Mouse (Mus musculus) CH12.LX (cell line): Measurements from ENCODE around the gene Rab11fip3. TPM values are rescaled to one million over a fixed set of nuclear protein-coding genes. Genes with fewer than 3 reads are reported as not detected.
A peak's percentile ranks its signal among the peaks of the same experiment; 100 is the strongest.

Source experiments
- DNase-seq: peaks from one replicate; pipeline ENCODE4 v3.0.0-alpha.2; 2013; ENCODE audit errors: extremely low read depth
- H3K27ac ChIP-seq: 2 replicates; pipeline ENCODE4 v1.5.1; 2012; ENCODE audit warnings: low read depth, mild to moderate bottlenecking, control low read depth, moderate library complexity; ENCODE audit not compliant: insufficient read depth
- H3K27me3 ChIP-seq: replicated peaks from 2 replicates; pipeline ENCODE3; 2012; ENCODE audit warnings: inconsistent platforms
- H3K36me3 ChIP-seq, 2 experiments: replicated peaks in 1 of 2; 2 replicates each; pipeline versions ENCODE3 to v1.6.1; 2012; ENCODE audit warnings: inconsistent platforms in 1 of 2, low read length in 1 of 2, mild to moderate bottlenecking in 1 of 2, mixed read lengths in 1 of 2, moderate library complexity in 1 of 2; ENCODE audit not compliant: control insufficient read depth in 1 of 2, insufficient read depth in 1 of 2
- H3K4me1 ChIP-seq, 2 experiments: 2 replicates each; pipeline ENCODE4 v1.6.1; 2012; ENCODE audit warnings: inconsistent platforms in 1 of 2, moderate library complexity in 1 of 2; ENCODE audit not compliant: insufficient read depth in 2 of 2, control insufficient read depth in 1 of 2
- H3K4me2 ChIP-seq: 2 replicates; pipeline ENCODE4 v1.6.1; 2012; ENCODE audit warnings: low read depth, mild to moderate bottlenecking, control low read depth; ENCODE audit not compliant: poor library complexity, insufficient read depth, severe bottlenecking
- H3K4me3 ChIP-seq, 3 experiments: fragments of 150-350 bp in 1 of 3; sonication (generic) in 1 of 3; replicated peaks in 1 of 3; 2 replicates each; pipeline versions ENCODE3 to v1.5.1; 2011 to 2012; ENCODE audit warnings: low read depth in 2 of 3, low read length in 2 of 3, mild to moderate bottlenecking in 2 of 3, moderate library complexity in 2 of 3, control low read depth in 1 of 3, improper control_type of control experiment in 1 of 3, inconsistent platforms in 1 of 3, mixed read lengths in 1 of 3; ENCODE audit not compliant: poor library complexity in 1 of 3
- H3K79me2 ChIP-seq: replicated peaks from 2 replicates; pipeline ENCODE4 v1.6.1; 2012; ENCODE audit warnings: mild to moderate bottlenecking, moderate library complexity; ENCODE audit not compliant: control insufficient read depth, poor library complexity, insufficient read depth, severe bottlenecking; ENCODE audit errors: extremely low read depth
- H3K9ac ChIP-seq: 2 replicates; pipeline ENCODE4 v1.6.1; 2012; ENCODE audit warnings: low read depth, mild to moderate bottlenecking, control low read depth, moderate library complexity; ENCODE audit not compliant: insufficient read depth
- H3K9me3 ChIP-seq: replicated peaks from 2 replicates; pipeline ENCODE3; 2012; ENCODE audit warnings: low read length, inconsistent platforms, mixed read lengths
- BHLHE40 ChIP-seq: IDR thresholded peaks from 2 replicates; pipeline ENCODE4 v1.6.1; 2011; ENCODE audit warnings: mild to moderate bottlenecking, low read depth, low read length, improper control_type of control experiment
- ELF1 ChIP-seq: IDR thresholded peaks from 2 replicates; pipeline ENCODE4 v1.6.1; 2014; ENCODE audit warnings: low read depth, mild to moderate bottlenecking, inconsistent platforms, low read length, improper control_type of control experiment
- HCFC1 ChIP-seq: IDR thresholded peaks from 2 replicates; pipeline ENCODE4 v1.6.1; 2012; ENCODE audit warnings: low read depth, mild to moderate bottlenecking, inconsistent platforms, low read length, improper control_type of control experiment
- IRF4 ChIP-seq: IDR thresholded peaks from 2 replicates; pipeline ENCODE4 v1.6.1; 2014; ENCODE audit warnings: low read depth, mild to moderate bottlenecking, inconsistent platforms, low read length, improper control_type of control experiment
- JUN ChIP-seq: IDR thresholded peaks from 2 replicates; pipeline ENCODE4 v1.6.1; 2011; ENCODE audit warnings: low read depth, mild to moderate bottlenecking, low read length, improper control_type of control experiment, moderate library complexity; ENCODE audit not compliant: insufficient read depth
- KAT2A ChIP-seq: IDR thresholded peaks from 2 replicates; pipeline ENCODE4 v1.6.1; 2012; ENCODE audit warnings: low read length, improper control_type of control experiment, inconsistent platforms; ENCODE audit not compliant: insufficient replicate concordance
- MAX ChIP-seq: IDR thresholded peaks from 2 replicates; pipeline ENCODE4 v1.6.1; 2011; ENCODE audit warnings: low read length, improper control_type of control experiment
- MEF2A ChIP-seq: IDR thresholded peaks from 2 replicates; pipeline ENCODE4 v1.6.1; 2014; ENCODE audit warnings: low read depth, mild to moderate bottlenecking, inconsistent platforms, low read length, improper control_type of control experiment, borderline replicate concordance
- NELFE ChIP-seq: IDR thresholded peaks from 2 replicates; pipeline ENCODE4 v1.6.1; 2011; ENCODE audit warnings: low read depth, low read length, improper control_type of control experiment
- NRF1 ChIP-seq: IDR thresholded peaks from 2 replicates; pipeline ENCODE4 v1.6.1; 2014; ENCODE audit warnings: low read depth, mild to moderate bottlenecking, inconsistent platforms, low read length, improper control_type of control experiment, moderate library complexity
- POLR2A ChIP-seq: IDR thresholded peaks from 2 replicates; pipeline ENCODE4 v1.6.1; 2011; ENCODE audit warnings: low read depth, mild to moderate bottlenecking, improper control_type of control experiment, low read length
- RCOR1 ChIP-seq: conservative IDR thresholded peaks from 2 replicates; pipeline ENCODE4 v1.6.1; 2012; ENCODE audit warnings: low read depth, mild to moderate bottlenecking, inconsistent platforms, low read length, improper control_type of control experiment
- SIN3A ChIP-seq: IDR thresholded peaks from 2 replicates; pipeline ENCODE4 v1.6.1; 2012; ENCODE audit warnings: low read length, improper control_type of control experiment, inconsistent platforms
- SMC3 ChIP-seq: IDR thresholded peaks from 2 replicates; pipeline ENCODE4 v1.6.1; 2011; ENCODE audit warnings: low read depth, low read length, improper control_type of control experiment
- TBP ChIP-seq: conservative IDR thresholded peaks from 2 replicates; pipeline ENCODE4 v1.6.1; 2011; ENCODE audit warnings: low read depth, low read length, improper control_type of control experiment
- TCF12 ChIP-seq: IDR thresholded peaks from 2 replicates; pipeline ENCODE4 v1.6.1; 2014; ENCODE audit warnings: low read depth, mild to moderate bottlenecking, inconsistent platforms, low read length, improper control_type of control experiment
- UBTF ChIP-seq: IDR thresholded peaks from 2 replicates; pipeline ENCODE4 v1.6.1; 2012; ENCODE audit warnings: low read depth, mild to moderate bottlenecking, inconsistent platforms, low read length, improper control_type of control experiment, moderate library complexity
- USF1 ChIP-seq: IDR thresholded peaks from 2 replicates; pipeline ENCODE4 v1.6.1; 2014; ENCODE audit warnings: low read depth, mild to moderate bottlenecking, inconsistent platforms, low read length, improper control_type of control experiment
- ZMIZ1 ChIP-seq: IDR thresholded peaks from 2 replicates; pipeline ENCODE4 v1.6.1; 2012; ENCODE audit warnings: low read depth, mild to moderate bottlenecking, inconsistent platforms, low read length, improper control_type of control experiment
- ZNF384 ChIP-seq: IDR thresholded peaks from 2 replicates; pipeline ENCODE4 v1.6.1; 2012; ENCODE audit warnings: low read depth, low read length, improper control_type of control experiment, inconsistent platforms
- dilution Hi-C: fragments of 300-500 bp; cut with MboI; formaldehyde crosslinking; loops from 2 replicates; pipeline ENCODE4 v1.14.3; 2020; ENCODE audit warnings: low sequenced_read_pairs; ENCODE audit not compliant: extremely low pct_unique_long_range_greater_than_20kb, extremely low pct_ligation_motif_present
- in situ Hi-C: fragments of 300-500 bp; cut with MboI; formaldehyde crosslinking; loops from 3 replicates; pipeline ENCODE4 v1.14.3; 2019; ENCODE audit warnings: low sequenced_read_pairs, low pct_ligation_motif_present, low pct_unique_long_range_greater_than_20kb, mixed read lengths
- polyA plus RNA-seq: library from polyadenylated mRNA; unstranded; fragments of >175 nt; gene quantifications from 2 replicates; pipeline ENCODE4 v1.2.1, GENCODE M21; 2012; ENCODE audit warnings: low read depth; ENCODE audit not compliant: insufficient read length
- total RNA-seq, 2 experiments: library from RNA; depleted of rRNA; stranded (reverse); fragments of 300-350 nt in 1 of 2; fragments of >200 nt in 1 of 2; gene quantifications; 2 replicates each; pipeline ENCODE4 v1.2.3; 2012 to 2014

Rab11fip3 gene
- total RNA-seq (2012; rRNA removed) = 3.1 and 4.6 TPM in 2 replicates
- total RNA-seq (2014; rRNA removed) = 3.1 and 3.5 TPM in 2 replicates
- 7.6 and 7.8 TPM in 2 replicates for polyA plus RNA-seq

DNA sequence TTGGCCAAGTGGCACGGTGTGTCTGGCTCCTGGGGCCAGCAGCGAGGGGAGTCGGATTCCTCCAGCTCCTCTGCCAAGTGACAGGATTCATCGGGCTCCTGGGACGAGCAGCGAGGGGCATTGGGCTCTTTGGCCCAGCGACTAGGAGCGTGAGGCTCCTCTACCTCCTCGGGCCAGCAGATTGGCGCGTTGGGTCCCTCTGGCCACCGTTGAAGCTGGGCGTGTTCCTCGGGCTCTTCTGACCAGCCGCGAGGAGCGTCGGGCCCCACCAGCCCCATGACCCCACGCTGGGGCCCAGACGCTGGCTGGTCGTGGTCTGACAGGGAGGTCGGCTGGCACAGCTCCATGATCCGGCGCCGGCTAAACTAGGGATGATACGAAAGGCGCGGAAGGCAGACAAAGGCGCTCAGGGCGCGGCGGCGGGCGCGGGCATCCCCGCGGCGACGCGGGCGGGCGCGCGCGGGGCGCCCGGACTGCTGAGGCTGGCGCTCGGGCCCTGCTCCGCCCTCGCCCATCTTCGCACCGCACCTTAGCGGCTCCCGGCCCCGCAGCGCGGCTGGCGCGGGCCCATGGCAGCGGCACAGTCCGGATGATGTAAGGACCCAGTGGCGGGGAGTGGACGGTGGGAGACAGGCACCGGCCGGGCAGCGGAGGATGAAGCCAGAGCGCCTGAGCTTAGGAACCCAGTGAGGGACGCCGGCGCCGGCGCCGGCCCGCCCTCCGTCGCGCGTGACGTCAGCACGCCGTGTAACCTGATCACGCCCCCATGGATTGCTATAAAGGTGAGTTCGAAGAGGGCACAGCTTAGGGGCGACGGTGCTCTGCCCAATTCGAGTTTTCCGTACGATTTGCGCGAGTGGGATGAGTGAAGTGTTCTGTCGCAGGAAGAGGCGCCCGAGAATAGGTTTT lies at the start of gene Rab11fip3:
TSS of gene Rab11fip3 (minus strand) at position 725 of the 909 bp plus-strand sequence.
- peak within 1 kb of the TSS; percentile 45 to 82 (median 67) for H3K4me3 ChIP-seq
- TF ChIP-seq RCOR1 (no peak), IRF4 (peak; percentile 52), UBTF (no peak), MEF2A (peak; percentile 47; the same call in 1 of the 2 replicates), NELFE (peak; percentile 85), NRF1 (peak; percentile 79), SMC3 (no peak), ZMIZ1 (peak; percentile 89), MAX (peak; percentile 63; the same call in 1 of the 2 replicates), JUN (no peak), KAT2A (0 out of 2 replicates have a peak, but pooled peaks have one; percentile 42), ZNF384 (no peak), POLR2A (peak; percentile 91), HCFC1 (peak; percentile 65), USF1 (no peak), TCF12 (peak; percentile 80), BHLHE40 (0 out of 2 replicates have a peak, but pooled peaks have one; percentile 17), TBP (peak; percentile 94), SIN3A (0 out of 2 replicates have a peak, but pooled peaks have one; percentile 41), ELF1 (peak; percentile 43; the same call in 1 of the 2 replicates)
- TF ChIP-seq, all 38 proteins: peak for 14
- H3K9me3 ChIP-seq = peaks cover 5% of the 10 kb centered on the region
- H3K79me2 ChIP-seq = no peaks in the 10 kb centered on the region; the same call in 1 of the 2 replicates
- dilution Hi-C loops (no loop called here), in situ Hi-C loops (no loop called here)
- peaks cover 24% of the 10 kb centered on the region for H3K27me3 ChIP-seq
- no peak within 1 kb of the TSS for H3K27ac ChIP-seq
- H3K4me1 ChIP-seq = peaks cover 21 to 45% of the 10 kb centered on the region in 2 experiments
- H3K4me2 ChIP-seq = peak within 1 kb of the TSS; percentile 78
- H3K9ac ChIP-seq = peak within 1 kb of the TSS; percentile 78
- H3K36me3 ChIP-seq = peaks cover 0 to 34% of the 10 kb centered on the region in 2 experiments
- DNase-seq = peak; percentile 78
